Mouse (Mus musculus): ENCODE data around the gene Ergic1.

GRCm38 (mm10) chr17:26695193-26695592, 133.9 kb downstream of the Ergic1 start:
- no peak for TF ChIP-seq CTCF (IDR thresholded peaks at IDR 0.05; ENCODE audit: extremely low read depth, insufficient read depth, insufficient read length, insufficient replicate concordance)
- TF ChIP-seq POLR2A (IDR thresholded peaks at IDR 0.05; ENCODE audit: low read depth, low read length): no peak
